Mouse (Mus musculus) lung, postnatal 10 days (tissue): ENCODE data around the gene Pgs1.

ENCODE experiments used
- DNase-seq: peaks from one replicate; pipeline ENCODE4 v3.0.0; 2021

Pgs1 gene

GRCm38 (mm10) chr11:118004217-118004616, 18.1 kb downstream of the Pgs1 start:
- peak; percentile 60 for DNase-seq

- peak; percentile 54 for DNase-seq
Measured at GRCm38 (mm10) chr11:118007460-118008143, 21.5 kb downstream of the Pgs1 start.

- DNase-seq = no peak
Measured at GRCm38 (mm10) chr11:118008144-118008805, 22.2 kb downstream of the Pgs1 start.

GRCm38 (mm10) chr11:118008843-118009242, 22.8 kb downstream of the Pgs1 start:
- DNase-seq = no peak

- no peak for DNase-seq
Measured at GRCm38 (mm10) chr11:118009865-118010571, 23.9 kb downstream of the Pgs1 start.

- DNase-seq = no peak
Measured at GRCm38 (mm10) chr11:118012595-118012994, 26.5 kb downstream of the Pgs1 start.

- DNase-seq = no peak
Measured at GRCm38 (mm10) chr11:118013339-118013738, 27.2 kb downstream of the Pgs1 start.

GRCm38 (mm10) chr11:118014391-118014995, 28.4 kb downstream of the Pgs1 start:
- no peak for DNase-seq

- DNase-seq = no peak
Measured at GRCm38 (mm10) chr11:118015381-118016145, 29.5 kb downstream of the Pgs1 start.

GRCm38 (mm10) chr11:118018328-118018727, 32.2 kb downstream of the Pgs1 start:
- no peak for DNase-seq

GRCm38 (mm10) chr11:118021806-118022205, 35.7 kb downstream of the Pgs1 start:
- DNase-seq = peak; percentile 86

GRCm38 (mm10) chr11:118023475-118023874, 37.4 kb downstream of the Pgs1 start:
- DNase-seq = no peak

- no peak for DNase-seq
Measured at GRCm38 (mm10) chr11:118024111-118024510, 38.0 kb downstream of the Pgs1 start.

- no peak for DNase-seq
Measured at GRCm38 (mm10) chr11:118029170-118029569, 43.1 kb downstream of the Pgs1 start.

- DNase-seq = no peak
Measured at GRCm38 (mm10) chr11:118031134-118031533, 45.0 kb downstream of the Pgs1 start.

- DNase-seq = no peak
Measured at GRCm38 (mm10) chr11:118034395-118034794, 48.3 kb downstream of the Pgs1 start.

GRCm38 (mm10) chr11:118035068-118035467, 49.0 kb downstream of the Pgs1 start:
- no peak for DNase-seq

GRCm38 (mm10) chr11:118042791-118043190, 56.7 kb downstream of the Pgs1 start:
- DNase-seq = no peak

GRCm38 (mm10) chr11:118043293-118043907, 57.3 kb downstream of the Pgs1 start:
- peak; percentile 65 for DNase-seq

GRCm38 (mm10) chr11:118049641-118050040, 63.5 kb downstream of the Pgs1 start:
- DNase-seq = peak; percentile 27

- no peak for DNase-seq
Measured at GRCm38 (mm10) chr11:118050174-118050573, 64.1 kb downstream of the Pgs1 start.

- DNase-seq = no peak
Measured at GRCm38 (mm10) chr11:118058367-118058766, 72.3 kb downstream of the Pgs1 start.
